Mouse (Mus musculus) kidney, postnatal 36 days (tissue): ENCODE measurements around the gene Pef1.

Experiments
- DNase-seq, 2 experiments: peaks; one replicate each; pipeline ENCODE4 v3.0.0; 2021 to 2022; ENCODE audit warnings: mixed read lengths in 2 of 2

The Pef1 gene

DNA sequence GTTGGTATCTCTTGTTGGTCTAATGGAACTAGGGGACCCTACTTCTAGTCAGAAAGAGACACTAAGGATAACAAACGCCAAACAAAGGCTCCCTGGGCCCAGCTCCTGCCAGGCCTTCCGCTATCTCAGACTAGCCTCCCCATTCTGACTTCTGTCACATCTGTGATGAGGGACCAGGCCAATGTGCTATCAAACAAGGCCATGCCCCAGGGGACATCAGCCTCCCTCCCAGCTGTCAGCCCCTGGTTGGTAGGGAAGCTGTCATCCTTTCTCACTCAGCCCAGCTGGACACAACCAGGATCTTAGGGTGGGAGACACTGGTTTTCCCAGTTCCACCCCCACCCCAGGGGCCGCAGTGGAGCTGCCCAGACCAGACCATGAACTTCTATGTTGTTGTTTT, 7.2 kb upstream of the Pef1 start:
- DNase-seq: no peak

- DNase-seq: no peak
These were observed 1.2 kb upstream of the Pef1 start for GRCm38 (mm10) chr4:130101183-130101582.

DNA sequence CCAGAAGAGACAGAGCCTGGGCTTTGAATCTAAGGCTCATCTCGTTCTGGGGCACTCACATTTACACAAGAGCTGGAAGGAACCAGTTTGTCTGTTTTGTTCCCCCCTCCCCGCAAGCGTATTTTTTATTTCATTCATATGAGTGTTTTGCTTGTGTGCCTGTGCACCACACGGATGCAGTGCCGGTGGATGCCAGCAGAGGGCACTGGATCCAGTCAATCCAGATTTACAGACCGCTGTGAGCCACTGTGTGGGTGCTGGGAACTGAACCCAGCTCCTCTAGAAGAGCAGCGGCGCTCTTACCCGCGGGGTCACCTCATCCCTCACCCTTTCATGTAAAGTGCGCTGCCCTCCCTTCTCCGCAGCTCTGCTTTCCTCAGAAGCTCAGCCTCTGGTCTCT, 1.3 kb downstream of the Pef1 start:
- no peak for DNase-seq

GRCm38 (mm10) chr4:130104584-130104983, 2.2 kb downstream of the Pef1 start:
- DNase-seq: peak; percentile 66 to 88

DNA sequence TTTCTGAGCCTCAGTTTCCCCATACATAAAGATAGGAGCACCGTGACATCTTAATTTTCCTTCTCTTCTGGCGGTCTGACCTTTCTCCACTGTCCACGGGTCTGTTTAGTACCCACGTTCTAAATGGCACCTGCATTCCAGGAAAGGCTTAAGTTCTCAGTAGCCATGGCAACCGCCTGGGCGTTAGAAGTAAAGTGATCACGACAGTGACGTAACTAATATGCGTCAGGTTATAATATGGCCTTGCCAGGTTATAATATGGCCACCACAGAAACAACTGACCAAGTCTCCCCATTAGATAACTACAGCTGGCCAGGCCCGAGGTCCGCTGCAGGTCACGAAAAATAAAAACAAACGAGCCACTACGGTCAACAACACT, 4.7 kb downstream of the Pef1 start:
- no peak for DNase-seq

GRCm38 (mm10) chr4:130107444-130108131, 5.2 kb downstream of the Pef1 start:
- DNase-seq: peak; percentile 100

DNA sequence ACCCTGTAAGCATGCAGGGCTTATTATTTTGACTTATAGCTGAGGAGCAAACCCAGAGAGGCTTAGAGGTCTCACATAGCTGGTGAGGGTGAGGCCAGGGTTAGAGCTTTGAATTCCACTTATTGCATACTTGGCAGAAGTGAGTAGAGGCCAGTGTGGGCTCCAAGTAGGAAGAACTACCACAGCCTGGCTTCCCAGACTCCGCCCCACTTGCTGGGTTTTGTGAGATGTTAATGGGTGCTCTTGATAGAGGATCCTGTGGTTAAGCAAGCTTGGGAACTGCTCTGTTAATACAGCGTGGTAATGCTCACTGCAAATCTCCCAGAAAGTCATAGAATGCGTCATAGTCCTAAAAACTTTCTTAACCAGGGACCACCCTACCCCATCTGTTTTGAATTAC, 6.6 kb downstream of the Pef1 start:
- DNase-seq: no peak

- DNase-seq: no peak
These were observed 7.3 kb downstream of the Pef1 start for GRCm38 (mm10) chr4:130109666-130110065.

DNA sequence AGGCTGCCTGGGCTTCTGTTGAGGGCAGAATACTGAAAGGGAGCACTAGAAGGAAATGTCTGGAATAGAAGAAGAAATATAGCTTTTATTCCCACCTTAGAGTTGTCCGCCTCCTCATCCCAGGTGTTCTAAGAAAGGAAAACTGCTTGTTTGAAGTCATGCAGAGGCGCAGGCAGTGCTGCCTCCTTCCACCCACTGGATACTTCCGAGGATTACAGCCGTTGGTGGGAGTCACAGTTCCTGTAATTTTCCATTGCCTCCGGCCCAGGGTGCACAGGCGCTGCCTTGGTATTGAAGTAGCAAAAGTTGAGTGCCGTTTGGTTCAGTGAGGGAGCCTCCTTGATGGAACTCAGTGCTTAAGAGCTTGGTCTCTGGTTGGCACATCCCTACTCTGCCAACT, 7.7 kb downstream of the Pef1 start:
- DNase-seq: peak in 1 of 2 experiments; percentile 33

DNA sequence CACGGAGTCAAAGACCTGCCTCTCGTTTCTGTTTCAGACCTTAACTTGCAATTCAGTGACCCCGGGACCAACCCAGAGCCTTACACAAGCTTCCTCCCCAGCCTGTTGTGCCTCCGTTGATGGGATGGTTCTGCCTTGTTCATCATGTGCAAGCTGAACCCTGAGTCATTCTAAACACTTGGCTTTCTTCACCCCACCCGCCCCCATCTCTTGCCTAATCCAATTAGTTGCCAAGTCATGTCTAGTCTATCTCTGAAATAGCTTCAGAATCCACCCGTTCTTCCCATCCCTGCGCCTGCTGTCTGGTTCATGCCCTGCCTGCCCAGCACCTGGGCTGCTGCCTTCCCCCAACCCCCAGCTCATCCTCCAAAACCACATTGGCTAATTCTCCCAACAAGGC, 9.9 kb downstream of the Pef1 start:
- DNase-seq: no peak

DNA sequence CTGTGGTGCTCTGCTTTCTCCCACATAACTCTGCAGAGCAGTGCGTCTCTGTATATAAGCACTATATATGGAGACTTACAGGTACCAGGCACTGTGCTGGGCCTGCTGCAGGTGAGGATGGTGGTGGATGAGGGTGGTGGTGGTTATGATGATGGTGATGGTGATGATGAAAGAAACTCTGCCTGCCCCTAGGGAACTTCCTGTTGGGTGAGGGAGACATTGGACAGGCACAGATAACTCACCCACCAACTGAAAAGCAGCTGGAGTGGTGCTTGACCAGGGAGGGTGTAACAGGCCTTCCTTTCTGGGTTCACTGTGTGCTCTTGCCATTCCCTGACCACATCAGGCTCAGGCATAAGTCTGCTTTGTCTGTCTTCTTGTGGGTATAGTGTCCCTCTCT, 10.4 kb downstream of the Pef1 start:
- DNase-seq: no peak

DNA sequence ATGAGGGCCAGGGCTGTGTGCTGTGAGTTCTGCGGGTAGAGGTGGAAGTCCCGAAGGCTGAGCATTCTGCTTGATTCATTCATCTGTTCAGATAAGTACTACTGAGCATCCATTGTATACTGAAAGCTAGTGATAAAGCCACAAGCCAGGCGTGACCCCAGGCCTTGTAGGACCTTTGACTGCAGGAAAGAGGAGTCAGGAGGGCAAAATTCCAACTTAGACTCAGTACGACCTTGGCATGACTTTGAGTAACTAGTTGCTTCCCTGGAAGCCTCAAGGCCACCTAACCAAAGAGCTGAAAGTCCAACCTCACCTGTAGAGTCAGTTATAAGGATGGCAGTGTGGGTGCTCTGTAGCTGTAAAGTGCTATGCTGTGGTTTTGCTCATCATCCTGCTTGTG, 18.4 kb downstream of the Pef1 start:
- peak in 1 of 2 experiments; percentile 17 for DNase-seq

DNA sequence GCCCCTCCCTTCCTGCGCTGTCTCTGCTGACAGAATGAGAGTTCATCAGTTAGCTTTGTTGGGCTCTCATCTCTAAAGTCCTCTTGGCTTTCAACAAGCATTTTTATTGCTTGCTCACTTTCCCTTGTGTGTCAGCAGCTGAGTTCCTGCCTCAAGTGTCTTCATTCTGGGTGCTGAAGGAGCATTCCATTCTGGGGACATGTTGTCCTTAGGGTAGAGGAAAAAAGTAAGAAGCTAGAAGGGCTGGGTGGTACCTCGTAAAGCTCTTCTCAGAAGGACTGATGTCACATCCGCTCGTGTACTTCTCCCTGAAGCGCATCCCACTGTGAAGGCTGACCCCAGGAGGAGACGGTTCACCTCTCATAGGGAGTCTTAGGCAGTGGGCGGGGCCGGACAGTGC, 19.2 kb downstream of the Pef1 start:
- no peak for DNase-seq

GRCm38 (mm10) chr4:130123020-130123419, 20.7 kb downstream of the Pef1 start:
- peak in 1 of 2 experiments; percentile 53 for DNase-seq

- DNase-seq: no peak
These were observed 21.8 kb downstream of the Pef1 start for GRCm38 (mm10) chr4:130124110-130124509.

DNA sequence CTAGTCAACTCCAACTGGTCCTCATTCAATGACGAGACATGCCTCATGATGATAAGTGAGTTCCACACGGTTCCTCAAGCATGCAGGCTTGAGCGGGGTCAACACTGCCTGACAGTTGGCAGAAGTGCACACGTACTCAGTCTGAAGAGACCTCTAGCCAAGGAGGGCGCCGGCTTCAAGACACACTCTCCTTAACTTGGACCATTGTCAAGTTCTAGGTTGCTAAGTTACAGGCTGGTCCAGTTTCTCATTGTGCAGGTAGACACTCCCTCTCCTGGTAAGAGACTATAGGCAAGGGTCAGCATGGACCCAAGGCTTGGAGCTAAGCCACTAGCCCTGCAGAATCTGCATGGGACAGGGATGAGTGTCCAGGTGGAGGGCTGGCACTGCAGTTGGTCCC, 22.8 kb downstream of the Pef1 start:
- DNase-seq: peak; percentile 23 to 56

- DNase-seq: no peak
These were observed 23.6 kb downstream of the Pef1 start for GRCm38 (mm10) chr4:130125935-130126334.

- DNase-seq: no peak
These were observed 26.5 kb downstream of the Pef1 start for GRCm38 (mm10) chr4:130128907-130129306.

DNA sequence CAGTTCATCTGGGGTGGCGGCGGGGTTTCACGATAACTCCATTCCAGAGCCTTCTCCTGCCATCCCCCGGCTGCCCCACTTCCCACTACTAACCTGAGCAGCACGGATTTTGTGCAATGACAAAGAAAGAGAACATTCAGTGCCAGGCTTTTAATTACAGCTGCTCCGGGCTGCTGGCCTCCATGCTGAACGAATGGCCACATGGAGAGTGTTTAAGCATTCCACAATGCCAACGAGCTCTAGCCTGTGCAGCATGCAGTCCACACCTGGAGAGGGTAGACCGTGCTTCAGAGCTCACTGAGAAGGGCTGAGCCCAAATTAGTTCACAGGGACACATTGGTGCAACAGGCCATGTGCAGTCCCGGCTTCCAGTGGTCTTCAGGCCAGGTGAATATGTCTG, 27.7 kb downstream of the Pef1 start:
- peak; percentile 42 to 63 for DNase-seq

GRCm38 (mm10) chr4:130130641-130131350, 28.4 kb downstream of the Pef1 start:
- peak; percentile 83 to 86 for DNase-seq

DNA sequence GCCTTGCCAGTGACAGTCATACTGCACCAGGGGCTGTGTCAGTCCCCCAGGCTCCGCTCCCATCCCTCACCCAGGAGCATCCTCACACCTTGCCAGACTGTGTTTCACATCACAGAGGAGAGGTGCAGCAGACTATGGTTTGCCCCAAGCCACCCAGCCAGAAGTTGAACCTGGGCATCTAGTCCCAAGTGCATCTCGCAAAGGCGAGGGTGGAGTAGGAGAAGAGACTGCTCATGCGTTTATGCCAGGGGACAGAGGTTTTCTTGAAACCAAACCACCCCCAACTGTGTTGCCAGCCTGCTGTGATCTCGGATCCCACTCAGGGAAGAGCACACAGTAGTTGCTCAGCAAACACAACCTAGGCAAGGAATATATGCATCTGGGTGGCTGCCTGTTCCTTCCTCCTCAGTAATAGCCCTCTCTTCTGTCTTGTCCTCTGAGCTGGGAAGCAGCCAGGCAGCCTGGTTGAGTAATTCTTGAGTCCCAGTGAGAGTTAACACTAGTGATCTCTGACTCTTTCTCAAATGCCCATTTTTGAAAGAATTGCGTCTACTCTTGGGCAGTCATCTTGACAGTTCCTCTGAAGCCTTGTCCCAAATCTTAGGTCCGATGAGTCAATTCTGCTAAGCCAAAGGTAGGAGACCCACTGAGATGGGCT, 29.2 kb downstream of the Pef1 start:
- DNase-seq: peak in 1 of 2 experiments; percentile 47

- DNase-seq: no peak
These were observed 31.0 kb downstream of the Pef1 start for GRCm38 (mm10) chr4:130133399-130133798.

DNA sequence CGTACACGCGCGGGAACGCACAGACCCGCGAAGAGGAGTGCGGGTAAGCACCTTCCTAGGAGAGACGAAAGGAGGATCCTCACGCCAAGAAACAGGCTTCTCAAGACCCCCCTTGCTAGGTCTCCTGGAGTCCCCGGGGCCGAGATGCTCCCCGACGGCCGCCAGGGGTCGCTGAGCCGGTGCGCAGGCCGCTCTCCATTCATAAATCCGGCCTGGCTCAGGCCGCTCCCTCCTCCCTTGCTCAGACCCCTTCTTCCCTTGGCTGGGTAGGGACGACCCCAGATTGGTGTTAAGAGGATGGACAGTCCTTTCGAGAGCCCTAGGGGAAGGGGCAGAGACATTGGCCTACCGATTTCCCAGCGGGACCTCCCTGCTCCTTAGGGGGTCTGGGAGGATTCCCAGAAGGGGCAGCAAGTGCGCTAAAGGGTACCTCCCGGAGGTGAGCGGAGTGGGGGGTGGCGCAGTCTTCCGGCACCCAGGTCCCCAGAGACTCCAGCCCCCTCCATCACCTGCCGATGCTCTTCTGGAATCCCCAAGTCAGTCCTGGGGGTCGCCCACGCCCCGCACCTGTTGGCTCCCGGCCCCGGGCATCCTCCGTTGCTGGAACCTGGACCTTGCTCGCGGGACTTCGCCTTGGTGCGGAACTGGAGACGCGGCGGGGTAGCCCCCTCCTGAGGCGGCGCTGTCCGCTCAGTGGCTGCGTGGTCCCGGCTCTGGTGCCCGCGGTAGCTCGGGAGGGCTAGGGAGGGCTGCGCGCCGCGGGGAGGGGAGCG, 36.3 kb downstream of the Pef1 start:
- DNase-seq: peak; percentile 66 to 89

DNA sequence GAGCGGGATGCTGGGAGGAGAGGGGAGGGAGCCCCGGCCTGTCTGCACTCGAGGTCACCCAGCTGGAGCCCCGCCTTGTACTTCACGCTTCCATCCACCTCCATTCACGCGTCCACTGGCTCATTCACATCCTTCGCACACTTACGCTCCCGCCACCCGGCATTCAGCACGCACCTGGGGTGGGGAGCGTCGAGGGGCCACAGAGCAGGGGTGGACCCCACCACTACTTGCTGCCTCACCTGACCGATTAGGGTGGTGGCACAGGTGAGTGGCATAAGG, 36.8 kb downstream of the Pef1 start, which contains the start of gene Hcrtr1:
Gene Hcrtr1, minus strand, starts transcription at position 146 of the 279 bp plus-strand sequence.
- DNase-seq: no peak
